Mouse (Mus musculus): ENCODE measurements around the gene Ptprs. TPM values are rescaled to one million over a fixed set of nuclear protein-coding genes. Genes with fewer than 3 reads are reported as not detected.

The Ptprs gene
- polyA plus RNA-seq, 1 experiment from 2014 or later: 15.7 TPM

GRCm38 (mm10) chr17:56405856-56406840 is 70.1 kb downstream of the Ptprs start:
- WGBS: 78% methylated on average over 14 of the region's 14 CpGs
- no peak overlapping the region for H3K4me3 ChIP-seq (ENCODE audit: low read depth, low read length)
- H3K9me3 ChIP-seq (ENCODE audit: control insufficient read depth): no peaks in the 10 kb centered on the region
- H3K4me2 ChIP-seq (replicated peaks; ENCODE audit: low read depth): no peak overlapping the region
- peaks cover 28% of the 10 kb centered on the region for H3K36me3 ChIP-seq (ENCODE audit: control insufficient read depth, insufficient read depth)
- no peak overlapping the region; the same call in 1 of the 2 replicates for H3K27ac ChIP-seq (ENCODE audit: low read depth, low read length)
- H3K4me1 ChIP-seq (replicated peaks; ENCODE audit: control insufficient read depth, insufficient read depth, low read length): no peaks in the 10 kb centered on the region
- ATAC-seq: no peak
- H3K27me3 ChIP-seq (replicated peaks; ENCODE audit: control insufficient read depth, insufficient read depth, low read length): no peaks in the 10 kb centered on the region
- no peak for TF ChIP-seq CTCF (IDR thresholded peaks at IDR 0.05; ENCODE audit: low read depth)
- no peak overlapping the region for H3K9ac ChIP-seq (ENCODE audit: low read depth, low read length)

GRCm38 (mm10) chr17:56405341-56405740 is 70.9 kb downstream of the Ptprs start:
- Histone ChIP-seq H3K27me3 (replicated peaks; ENCODE audit: control insufficient read depth, insufficient read depth, low read length) (no peaks in the 10 kb centered on the region), H3K4me1 (replicated peaks; ENCODE audit: control insufficient read depth, insufficient read depth, low read length) (no peaks in the 10 kb centered on the region), H3K4me3 (ENCODE audit: low read depth, low read length) (no peak overlapping the region), H3K36me3 (ENCODE audit: control insufficient read depth, insufficient read depth) (peaks cover 32% of the 10 kb centered on the region), H3K27ac (ENCODE audit: low read depth, low read length) (no peak overlapping the region), H3K9ac (ENCODE audit: low read depth, low read length) (no peak overlapping the region), H3K4me2 (replicated peaks; ENCODE audit: low read depth) (no peak overlapping the region), H3K9me3 (ENCODE audit: control insufficient read depth) (no peaks in the 10 kb centered on the region)
- no peak for ATAC-seq
- WGBS: 89% methylated on average over 3 of the region's 3 CpGs
- no peak for TF ChIP-seq CTCF (IDR thresholded peaks at IDR 0.05; ENCODE audit: low read depth)

- TF ChIP-seq CTCF (IDR thresholded peaks at IDR 0.05; ENCODE audit: low read depth): no peak
- no peak for ATAC-seq
- WGBS: 97% methylated on average over 4 of the region's 4 CpGs
These were observed 75.2 kb downstream of the Ptprs start for GRCm38 (mm10) chr17:56401051-56401521.

GRCm38 (mm10) chr17:56400221-56400620 is 76.1 kb downstream of the Ptprs start:
- Histone ChIP-seq H3K9me3 (ENCODE audit: control insufficient read depth) (no peaks in the 10 kb centered on the region), H3K27me3 (replicated peaks; ENCODE audit: control insufficient read depth, insufficient read depth, low read length) (no peaks in the 10 kb centered on the region), H3K36me3 (ENCODE audit: control insufficient read depth, insufficient read depth) (peaks cover 77% of the 10 kb centered on the region), H3K9ac (ENCODE audit: low read depth, low read length) (no peak overlapping the region), H3K27ac (ENCODE audit: low read depth, low read length) (no peak overlapping the region), H3K4me2 (replicated peaks; ENCODE audit: low read depth) (no peak overlapping the region), H3K4me1 (replicated peaks; ENCODE audit: control insufficient read depth, insufficient read depth, low read length) (no peaks in the 10 kb centered on the region), H3K4me3 (ENCODE audit: low read depth, low read length) (no peak overlapping the region)
- TF ChIP-seq CTCF (IDR thresholded peaks at IDR 0.05; ENCODE audit: low read depth): no peak
- ATAC-seq: no peak
- WGBS: 89% methylated on average over 3 of the region's 3 CpGs

More at GRCm38 (mm10) chr17:56401051-56401521, 75.2 kb downstream of the Ptprs start:
- no peak overlapping the region for H3K4me2 ChIP-seq (replicated peaks; ENCODE audit: low read depth)
- no peaks in the 10 kb centered on the region for H3K27me3 ChIP-seq (replicated peaks; ENCODE audit: control insufficient read depth, insufficient read depth, low read length)
- H3K9ac ChIP-seq (ENCODE audit: low read depth, low read length): no peak overlapping the region
- H3K36me3 ChIP-seq (ENCODE audit: control insufficient read depth, insufficient read depth): peaks cover 75% of the 10 kb centered on the region
- no peak overlapping the region for H3K4me3 ChIP-seq (ENCODE audit: low read depth, low read length)
- no peak overlapping the region for H3K27ac ChIP-seq (ENCODE audit: low read depth, low read length)
- no peaks in the 10 kb centered on the region for H3K9me3 ChIP-seq (ENCODE audit: control insufficient read depth)
- H3K4me1 ChIP-seq (replicated peaks; ENCODE audit: control insufficient read depth, insufficient read depth, low read length): no peaks in the 10 kb centered on the region

GRCm38 (mm10) chr17:56396051-56396450 is 80.2 kb downstream of the Ptprs start:
- Histone ChIP-seq H3K4me1 (replicated peaks; ENCODE audit: control insufficient read depth, insufficient read depth, low read length) (no peaks in the 10 kb centered on the region), H3K4me2 (replicated peaks; ENCODE audit: low read depth) (no peak overlapping the region), H3K9me3 (ENCODE audit: control insufficient read depth) (no peaks in the 10 kb centered on the region), H3K36me3 (ENCODE audit: control insufficient read depth, insufficient read depth) (peaks cover 89% of the 10 kb centered on the region), H3K9ac (ENCODE audit: low read depth, low read length) (no peak overlapping the region), H3K27ac (ENCODE audit: low read depth, low read length) (no peak overlapping the region), H3K27me3 (replicated peaks; ENCODE audit: control insufficient read depth, insufficient read depth, low read length) (no peaks in the 10 kb centered on the region), H3K4me3 (ENCODE audit: low read depth, low read length) (no peak overlapping the region)
- no peak for ATAC-seq
- 87% methylated on average over 6 of the region's 6 CpGs for WGBS
- TF ChIP-seq CTCF (IDR thresholded peaks at IDR 0.05; ENCODE audit: low read depth): no peak

GRCm38 (mm10) chr17:56393889-56394288 is 82.4 kb downstream of the Ptprs start:
- peaks cover 89% of the 10 kb centered on the region for H3K36me3 ChIP-seq (ENCODE audit: control insufficient read depth, insufficient read depth)
- H3K27ac ChIP-seq (ENCODE audit: low read depth, low read length): no peak overlapping the region
- H3K9ac ChIP-seq (ENCODE audit: low read depth, low read length): no peak overlapping the region
- no peaks in the 10 kb centered on the region for H3K9me3 ChIP-seq (ENCODE audit: control insufficient read depth)
- 98% methylated on average over 10 of the region's 10 CpGs for WGBS
- no peaks in the 10 kb centered on the region for H3K27me3 ChIP-seq (replicated peaks; ENCODE audit: control insufficient read depth, insufficient read depth, low read length)
- no peak for TF ChIP-seq CTCF (IDR thresholded peaks at IDR 0.05; ENCODE audit: low read depth)
- no peak overlapping the region for H3K4me3 ChIP-seq (ENCODE audit: low read depth, low read length)
- no peak for ATAC-seq
- H3K4me2 ChIP-seq (replicated peaks; ENCODE audit: low read depth): no peak overlapping the region
- no peaks in the 10 kb centered on the region for H3K4me1 ChIP-seq (replicated peaks; ENCODE audit: control insufficient read depth, insufficient read depth, low read length)

Data from intestine, postnatal 0 days (tissue).